Mouse (Mus musculus): ENCODE data around the gene Nprl2.

DNA sequence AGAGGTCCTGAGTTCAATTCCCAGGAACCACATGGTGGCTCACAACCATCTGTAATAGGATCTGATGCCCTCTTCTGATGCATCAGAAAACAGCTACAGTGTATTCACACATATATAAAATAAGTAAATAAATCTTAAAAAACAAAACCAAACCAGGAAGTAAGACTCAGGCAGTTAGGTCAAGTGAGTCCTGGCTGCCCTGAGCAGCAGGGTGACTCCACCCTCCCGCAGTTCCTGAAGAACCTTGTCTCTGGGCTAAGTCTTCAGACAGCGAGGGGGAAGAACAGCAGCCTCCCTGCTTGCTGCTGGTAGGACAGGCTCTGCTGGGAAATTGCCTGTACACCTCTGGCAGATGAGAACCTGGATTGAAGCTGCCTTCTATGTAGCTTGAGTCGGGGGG, 14.3 kb downstream of the Nprl2 start:
- TF ChIP-seq CTCF (IDR thresholded peaks at IDR 0.05; ENCODE audit: insufficient read depth, low read length) (no peak), POLR2A (IDR thresholded peaks at IDR 0.05; ENCODE audit: borderline replicate concordance, extremely low read depth, low read depth, low read length) (no peak)
